Mouse (Mus musculus): ENCODE measurements around the gene Cage1. TPM values are rescaled to one million over a fixed set of nuclear protein-coding genes. Genes with fewer than 3 reads are reported as not detected.

Cage1 gene
- 0.85 to 1.9 TPM (median 1.0 TPM) in 3 replicates for total RNA-seq (2017)

GRCm38 (mm10) chr13:38037044-38037687 is at the start of gene Cage1:
TSS of gene Cage1 (minus strand) at chr13:38037069.
- peak; percentile 97 for ATAC-seq (replicated peaks; ENCODE audit: insufficient number of reproducible peaks, low FRiP score, low TSS enrichment, poor library complexity, severe bottlenecking)

GRCm38 (mm10) chr13:38081161-38081560 is 44.3 kb upstream of the Cage1 start:
- no peak for ATAC-seq (replicated peaks; ENCODE audit: insufficient number of reproducible peaks, low FRiP score, low TSS enrichment, poor library complexity, severe bottlenecking)

GRCm38 (mm10) chr13:38080725-38081124 is 43.9 kb upstream of the Cage1 start:
- no peak for ATAC-seq (replicated peaks; ENCODE audit: insufficient number of reproducible peaks, low FRiP score, low TSS enrichment, poor library complexity, severe bottlenecking)

GRCm38 (mm10) chr13:38080014-38080413 is 43.1 kb upstream of the Cage1 start:
- no peak for ATAC-seq (replicated peaks; ENCODE audit: insufficient number of reproducible peaks, low FRiP score, low TSS enrichment, poor library complexity, severe bottlenecking)

GRCm38 (mm10) chr13:38079366-38079765 is 42.5 kb upstream of the Cage1 start:
- ATAC-seq (replicated peaks; ENCODE audit: insufficient number of reproducible peaks, low FRiP score, low TSS enrichment, poor library complexity, severe bottlenecking), result no peak

GRCm38 (mm10) chr13:38078836-38079235 is 42.0 kb upstream of the Cage1 start:
- no peak for ATAC-seq (replicated peaks; ENCODE audit: insufficient number of reproducible peaks, low FRiP score, low TSS enrichment, poor library complexity, severe bottlenecking)

- ATAC-seq (replicated peaks; ENCODE audit: insufficient number of reproducible peaks, low FRiP score, low TSS enrichment, poor library complexity, severe bottlenecking), result no peak
Measured at GRCm38 (mm10) chr13:38077113-38077512, 40.2 kb upstream of the Cage1 start.

GRCm38 (mm10) chr13:38074404-38074803 is 37.5 kb upstream of the Cage1 start:
- no peak for ATAC-seq (replicated peaks; ENCODE audit: insufficient number of reproducible peaks, low FRiP score, low TSS enrichment, poor library complexity, severe bottlenecking)

GRCm38 (mm10) chr13:38073374-38074307 is 36.8 kb upstream of the Cage1 start:
- ATAC-seq (replicated peaks; ENCODE audit: insufficient number of reproducible peaks, low FRiP score, low TSS enrichment, poor library complexity, severe bottlenecking), result no peak

- no peak for ATAC-seq (replicated peaks; ENCODE audit: insufficient number of reproducible peaks, low FRiP score, low TSS enrichment, poor library complexity, severe bottlenecking)
Measured at GRCm38 (mm10) chr13:38070945-38071344, 34.1 kb upstream of the Cage1 start.

- ATAC-seq (replicated peaks; ENCODE audit: insufficient number of reproducible peaks, low FRiP score, low TSS enrichment, poor library complexity, severe bottlenecking), result no peak; the same call in 1 of the 2 replicates
Measured at GRCm38 (mm10) chr13:38064854-38065663, 28.2 kb upstream of the Cage1 start.

- ATAC-seq (replicated peaks; ENCODE audit: insufficient number of reproducible peaks, low FRiP score, low TSS enrichment, poor library complexity, severe bottlenecking), result peak; percentile 56; the same call in 1 of the 2 replicates
Measured at GRCm38 (mm10) chr13:38062678-38063077, 25.8 kb upstream of the Cage1 start.

- ATAC-seq (replicated peaks; ENCODE audit: insufficient number of reproducible peaks, low FRiP score, low TSS enrichment, poor library complexity, severe bottlenecking), result no peak
Measured at GRCm38 (mm10) chr13:38049888-38050287, 13.0 kb upstream of the Cage1 start.

GRCm38 (mm10) chr13:38037811-38038210 is 942 bp upstream of the Cage1 start:
- no peak for ATAC-seq (replicated peaks; ENCODE audit: insufficient number of reproducible peaks, low FRiP score, low TSS enrichment, poor library complexity, severe bottlenecking)

GRCm38 (mm10) chr13:38036343-38037043 is 376 bp downstream of the Cage1 start, which contains the start of gene Riok1:
TSS of gene Riok1 (plus strand) at chr13:38036995.
- ATAC-seq (replicated peaks; ENCODE audit: insufficient number of reproducible peaks, low FRiP score, low TSS enrichment, poor library complexity, severe bottlenecking), result no peak

GRCm38 (mm10) chr13:38028407-38028806 is 8.5 kb downstream of the Cage1 start:
- no peak for ATAC-seq (replicated peaks; ENCODE audit: insufficient number of reproducible peaks, low FRiP score, low TSS enrichment, poor library complexity, severe bottlenecking)

- ATAC-seq (replicated peaks; ENCODE audit: insufficient number of reproducible peaks, low FRiP score, low TSS enrichment, poor library complexity, severe bottlenecking), result peak; percentile 79
Measured at GRCm38 (mm10) chr13:38027618-38028248, 9.1 kb downstream of the Cage1 start.

GRCm38 (mm10) chr13:38025874-38026273 is 11.0 kb downstream of the Cage1 start:
- ATAC-seq (replicated peaks; ENCODE audit: insufficient number of reproducible peaks, low FRiP score, low TSS enrichment, poor library complexity, severe bottlenecking), result no peak
